Comparison of ENCODE assay signal across 8 mouse cellular contexts in the genomic region with DNA sequence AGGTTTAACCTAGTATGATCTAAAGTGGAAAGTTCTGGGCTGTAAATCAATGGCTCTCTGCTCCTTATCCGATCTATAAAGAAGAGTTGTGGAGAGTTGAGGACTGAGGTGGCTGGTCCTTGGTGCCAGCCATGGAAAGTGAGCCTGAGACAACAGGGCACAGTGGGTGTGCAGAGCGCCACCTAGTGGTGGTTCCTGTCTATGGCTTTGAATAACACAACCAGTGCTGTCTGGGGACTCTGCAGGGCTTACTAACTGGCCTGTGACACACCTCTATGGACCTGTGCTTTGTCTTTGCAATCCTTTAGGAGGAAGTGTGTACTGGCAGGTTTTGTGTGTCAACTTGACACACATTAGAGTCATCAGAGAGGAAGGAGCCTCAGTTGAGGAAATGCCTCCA. TPM values are rescaled to one million over a fixed set of nuclear protein-coding genes. Genes with fewer than 3 reads are reported as not detected.
DNase-seq lines count a peak whose midpoint lies in the region; ATAC-seq lines count a peak whose summit lies in the region.

No protein-coding gene starts in this region.

- H3K36me3 ChIP-seq in hindbrain, embryonic 11.5 days (ENCODE audit: control insufficient read depth, insufficient read depth, low read length): no peaks in the 10 kb centered on the region
- H3K36me3 ChIP-seq in hindbrain, embryonic 13.5 days: no peaks in the 10 kb centered on the region
- H3K36me3 ChIP-seq in intestine, embryonic 16.5 days (ENCODE audit: control insufficient read depth, insufficient read depth, low read length): no peaks in the 10 kb centered on the region; the same call in 1 of the 2 replicates
- H3K36me3 ChIP-seq in stomach, embryonic 15.5 days: no peaks in the 10 kb centered on the region

- H3K27ac ChIP-seq in hindbrain, embryonic 11.5 days (ENCODE audit: low read depth, low read length): no peak overlapping the region
- no peak overlapping the region for H3K27ac ChIP-seq in hindbrain, embryonic 13.5 days
- H3K27ac ChIP-seq in intestine, embryonic 16.5 days (ENCODE audit: low read length): no peak overlapping the region
- no peak overlapping the region for H3K27ac ChIP-seq in stomach, embryonic 15.5 days

- ATAC-seq in hindbrain, embryonic 11.5 days (ENCODE audit: low FRiP score): no peak
- no peak for ATAC-seq in hindbrain, embryonic 13.5 days (ENCODE audit: low FRiP score)
- ATAC-seq in cerebellum, adult (ENCODE audit: insufficient number of reproducible peaks, low FRiP score, low TSS enrichment): 0 out of 2 replicates have a peak, but pooled peaks have one; percentile 26
- peak; percentile 50; the same call in 1 of the 2 replicates for ATAC-seq in intestine, embryonic 16.5 days
- peak; percentile 60 for ATAC-seq in monocyte, adult 5-6 weeks (replicated peaks; ENCODE audit: insufficient number of reproducible peaks, low FRiP score, low TSS enrichment, poor library complexity, severe bottlenecking)
- ATAC-seq in stomach, embryonic 15.5 days (ENCODE audit: insufficient read depth, low FRiP score, low read depth): peak; percentile 67

- H3K9me3 ChIP-seq in hindbrain, embryonic 11.5 days (ENCODE audit: control insufficient read depth, low read length): no peaks in the 10 kb centered on the region
- H3K9me3 ChIP-seq in hindbrain, embryonic 13.5 days: no peaks in the 10 kb centered on the region
- H3K9me3 ChIP-seq in intestine, embryonic 16.5 days (ENCODE audit: control insufficient read depth, low read length): no peaks in the 10 kb centered on the region
- H3K9me3 ChIP-seq in stomach, embryonic 15.5 days: no peaks in the 10 kb centered on the region

- no peak overlapping the region for H3K4me3 ChIP-seq in hindbrain, embryonic 11.5 days (ENCODE audit: low read depth, low read length)
- H3K4me3 ChIP-seq in hindbrain, embryonic 13.5 days: no peak overlapping the region
- no peak overlapping the region for H3K4me3 ChIP-seq in intestine, embryonic 16.5 days (ENCODE audit: low read length)
- no peak overlapping the region for H3K4me3 ChIP-seq in stomach, embryonic 15.5 days (replicated peaks)

- no peak overlapping the region for H3K4me2 ChIP-seq in hindbrain, embryonic 11.5 days (replicated peaks; ENCODE audit: low read depth, low read length)
- H3K4me2 ChIP-seq in hindbrain, embryonic 13.5 days: no peak overlapping the region
- no peak overlapping the region for H3K4me2 ChIP-seq in intestine, embryonic 16.5 days (ENCODE audit: low read depth, low read length)
- no peak overlapping the region for H3K4me2 ChIP-seq in stomach, embryonic 15.5 days

- H3K4me1 ChIP-seq in hindbrain, embryonic 11.5 days (replicated peaks; ENCODE audit: control insufficient read depth, insufficient read depth, low read length): no peaks in the 10 kb centered on the region
- peaks cover 5% of the 10 kb centered on the region; the same call in 1 of the 2 replicates for H3K4me1 ChIP-seq in hindbrain, embryonic 13.5 days (replicated peaks)
- peaks cover 11% of the 10 kb centered on the region for H3K4me1 ChIP-seq in intestine, embryonic 16.5 days (ENCODE audit: control insufficient read depth, insufficient read depth, low read length)
- no peaks in the 10 kb centered on the region for H3K4me1 ChIP-seq in stomach, embryonic 15.5 days

- WGBS in hindbrain, embryonic 11.5 days: 26% methylated on average over 2 of the region's 2 CpGs
- 40% methylated on average over 2 of the region's 2 CpGs for WGBS in hindbrain, embryonic 13.5 days
- 24% methylated on average over 2 of the region's 2 CpGs for WGBS in intestine, embryonic 16.5 days
- WGBS in stomach, embryonic 15.5 days: 19% methylated on average over 2 of the region's 2 CpGs

- DNase-seq in hindbrain, embryonic 11.5 days (ENCODE audit: low spot score): peak; percentile 83
- DNase-seq in forelimb bud, embryonic 11.5 days (ENCODE audit: low read depth, low spot score): peak; percentile 74
- DNase-seq in left cerebral cortex, postnatal 14 days (ENCODE audit: low spot score in 2 of 2): peak; percentile 75 to 79

- H3K27me3 ChIP-seq in hindbrain, embryonic 11.5 days (ENCODE audit: control insufficient read depth, insufficient read depth, low read length): no peaks in the 10 kb centered on the region
- H3K27me3 ChIP-seq in hindbrain, embryonic 13.5 days: no peaks in the 10 kb centered on the region
- H3K27me3 ChIP-seq in intestine, embryonic 16.5 days (replicated peaks; ENCODE audit: control insufficient read depth, insufficient read depth, low read length): no peaks in the 10 kb centered on the region
- H3K27me3 ChIP-seq in stomach, embryonic 15.5 days (replicated peaks): no peaks in the 10 kb centered on the region

- H3K9ac ChIP-seq in hindbrain, embryonic 11.5 days (ENCODE audit: low read depth, low read length): no peak overlapping the region
- no peak overlapping the region for H3K9ac ChIP-seq in hindbrain, embryonic 13.5 days
- H3K9ac ChIP-seq in intestine, embryonic 16.5 days (ENCODE audit: low read depth, low read length): no peak overlapping the region
- no peak overlapping the region for H3K9ac ChIP-seq in stomach, embryonic 15.5 days

- intact Hi-C loops in left cerebral cortex, postnatal 14 days (cut with DNase I): loop anchor here (5.0 kb wide), 1 partner anchor 127 kb away; no protein-coding TSS in a partner anchor

RNA-seq across cellular contexts. Expression of gene Dnmbp, which starts 19.2 kb away (rescaled TPM):
- polyA plus RNA-seq in hindbrain, embryonic 11.5 days (2014; fragmentation: Nextera tagmentation; extraction: Ambion mirVana): 12.2 and 13.5 TPM in 2 replicates
- 9.2 and 10.8 TPM in 2 replicates for polyA plus RNA-seq in hindbrain, embryonic 13.5 days (2015; fragmentation: Nextera tagmentation; extraction: Ambion mirVana)
- polyA plus RNA-seq in intestine, embryonic 16.5 days (2015; fragmentation: Nextera tagmentation; extraction: Ambion mirVana): 34.2 and 34.3 TPM in 2 replicates
- 10 to 100 TPM in 1 of 2 experiments, 1 to 10 TPM in 1; 9.4 to 10.7 TPM for total RNA-seq in left cerebral cortex, postnatal 14 days (2021)
- total RNA-seq in monocyte, adult 5-6 weeks (2017): 8.7 to 12.2 TPM (median 9.3 TPM) in 3 replicates
- polyA plus RNA-seq in stomach, embryonic 15.5 days (2015; fragmentation: Nextera tagmentation; extraction: Ambion mirVana): 29.9 and 31.7 TPM in 2 replicates

RNA-seq across cellular contexts. Expression of gene Cpn1, which starts 27.2 kb away (rescaled TPM):
- 0.54 and 0.80 TPM in 2 replicates for polyA plus RNA-seq in hindbrain, embryonic 11.5 days (2014; fragmentation: Nextera tagmentation; extraction: Ambion mirVana)
- polyA plus RNA-seq in hindbrain, embryonic 13.5 days (2015; fragmentation: Nextera tagmentation; extraction: Ambion mirVana): 0.32 and 0.48 TPM in 2 replicates
- polyA plus RNA-seq in intestine, embryonic 16.5 days (2015; fragmentation: Nextera tagmentation; extraction: Ambion mirVana): 27.7 and 32.4 TPM in 2 replicates
- total RNA-seq in left cerebral cortex, postnatal 14 days (2021): under 1 TPM; 0.15 to 0.31 TPM
- 1.2 TPM in 1 of 3 replicates, not detected in the others for total RNA-seq in monocyte, adult 5-6 weeks (2017)
- 52.6 and 56.8 TPM in 2 replicates for polyA plus RNA-seq in stomach, embryonic 15.5 days (2015; fragmentation: Nextera tagmentation; extraction: Ambion mirVana)

Comparison
In these comparisons a context has a peak if more than half of its experiments do, and no peak if none do; other contexts are left out.
1. ATAC-seq: peak in cerebellum, adult (single experiment), intestine, embryonic 16.5 days (single experiment), monocyte, adult 5-6 weeks (single experiment) and stomach, embryonic 15.5 days (single experiment); none in hindbrain, embryonic 11.5 days (single experiment) and hindbrain, embryonic 13.5 days (single experiment).
2. RNA of gene Cpn1, which starts 27.2 kb away (polyA plus RNA-seq): 52.6 to 56.8 TPM in stomach, embryonic 15.5 days and 27.7 to 32.4 TPM in intestine, embryonic 16.5 days; 0.54 to 0.80 TPM in hindbrain, embryonic 11.5 days and 0.32 to 0.48 TPM in hindbrain, embryonic 13.5 days; every median in the first group is over 10 times any median in the second.
3. Peak in every context shown above with its lines, with median percentiles within 50 percentile points of each other: DNase-seq.